Mouse (Mus musculus) cerebellum, adult 2 months (tissue): ENCODE measurements around the gene Hist1h4i.

ENCODE experiments used
- CTCF ChIP-seq: fragments of 200-500 bp; IDR thresholded peaks from 2 replicates; pipeline ENCODE4 v1.5.1; 2011; ENCODE audit warnings: low read depth, mild to moderate bottlenecking, control low read depth, low read length, moderate library complexity, borderline replicate concordance; ENCODE audit not compliant: insufficient read depth
- POLR2A ChIP-seq: fragments of 200-500 bp; IDR thresholded peaks from 2 replicates; pipeline ENCODE4 v1.6.1; 2011; ENCODE audit warnings: low read length, control low read depth, borderline replicate concordance; ENCODE audit not compliant: insufficient read depth

GRCm38 (mm10) chr13:22019934-22020835 lies 21.0 kb downstream of the Hist1h4i start:
- no peak for TF ChIP-seq CTCF
- no peak for TF ChIP-seq POLR2A
